Mouse (Mus musculus): ENCODE results near the gene Acd.

Gene Acd

GRCm38 (mm10) chr8:105700966-105701824 lies at the start of gene Acd, which contains the start of gene Pard6a:
TSS of gene Acd (minus strand) at chr8:105701102.
TSS of gene Pard6a (plus strand) at chr8:105701148.
- DNase-seq (ENCODE audit: low spot score), result peak; percentile 97

- DNase-seq (ENCODE audit: low spot score), result peak; percentile 52
Observed at GRCm38 (mm10) chr8:105750606-105751005, 49.7 kb upstream of the Acd start.

- DNase-seq (ENCODE audit: low spot score), result no peak
Observed at GRCm38 (mm10) chr8:105743301-105743700, 42.4 kb upstream of the Acd start.

GRCm38 (mm10) chr8:105739216-105739615 lies 38.3 kb upstream of the Acd start:
- DNase-seq (ENCODE audit: low spot score), result no peak

- no peak for DNase-seq (ENCODE audit: low spot score)
Observed at GRCm38 (mm10) chr8:105732186-105732585, 31.3 kb upstream of the Acd start.

GRCm38 (mm10) chr8:105727397-105728124 lies 26.7 kb upstream of the Acd start:
- DNase-seq (ENCODE audit: low spot score), result no peak

- no peak for DNase-seq (ENCODE audit: low spot score)
Observed at GRCm38 (mm10) chr8:105725726-105726125, 24.8 kb upstream of the Acd start.

- no peak for DNase-seq (ENCODE audit: low spot score)
Observed at GRCm38 (mm10) chr8:105722861-105723260, 22.0 kb upstream of the Acd start.

- no peak for DNase-seq (ENCODE audit: low spot score)
Observed at GRCm38 (mm10) chr8:105719637-105720036, 18.7 kb upstream of the Acd start.

GRCm38 (mm10) chr8:105716302-105716945 lies 15.5 kb upstream of the Acd start:
- DNase-seq (ENCODE audit: low spot score), result no peak

GRCm38 (mm10) chr8:105715042-105715441 lies 14.1 kb upstream of the Acd start:
- DNase-seq (ENCODE audit: low spot score), result no peak

- DNase-seq (ENCODE audit: low spot score), result peak; percentile 95
Observed at GRCm38 (mm10) chr8:105714139-105714538, 13.2 kb upstream of the Acd start.

- no peak for DNase-seq (ENCODE audit: low spot score)
Observed at GRCm38 (mm10) chr8:105712286-105712685, 11.4 kb upstream of the Acd start.

- DNase-seq (ENCODE audit: low spot score), result no peak
Observed at GRCm38 (mm10) chr8:105709317-105709716, 8.4 kb upstream of the Acd start.

- no peak for DNase-seq (ENCODE audit: low spot score)
Observed at GRCm38 (mm10) chr8:105708675-105709074, 7.8 kb upstream of the Acd start.

GRCm38 (mm10) chr8:105707498-105708403 lies 6.8 kb upstream of the Acd start, which contains the start of the genes 4933405L10Rik and Enkd1:
TSS of gene 4933405L10Rik (plus strand) at chr8:105707655.
TSS of gene Enkd1 (minus strand) at chr8:105708210.
- peak; percentile 98 for DNase-seq (ENCODE audit: low spot score)

GRCm38 (mm10) chr8:105706426-105706825 lies 5.5 kb upstream of the Acd start:
- DNase-seq (ENCODE audit: low spot score), result no peak

- no peak for DNase-seq (ENCODE audit: low spot score)
Observed at GRCm38 (mm10) chr8:105704955-105705354, 4.1 kb upstream of the Acd start.

- no peak for DNase-seq (ENCODE audit: low spot score)
Observed at GRCm38 (mm10) chr8:105704146-105704812, 3.4 kb upstream of the Acd start.

GRCm38 (mm10) chr8:105702731-105703415 lies 2.0 kb upstream of the Acd start:
- DNase-seq (ENCODE audit: low spot score), result no peak
